Mouse (Mus musculus): ENCODE data around the gene Trappc3. TPM values are rescaled to one million over a fixed set of nuclear protein-coding genes. Genes with fewer than 3 reads are reported as not detected.
A peak's percentile ranks its signal among the peaks of the same experiment; 100 is the strongest.

The Trappc3 gene
- polyA plus RNA-seq, 1 experiment from 2014 or later: 103 TPM

GRCm38 (mm10) chr4:126255113-126256001, 6.8 kb upstream of the Trappc3 start:
- peak overlapping the region; percentile 98 for H3K9ac ChIP-seq (ENCODE audit: low read length)
- H3K27me3 ChIP-seq (ENCODE audit: control insufficient read depth, insufficient read depth, low read length): no peaks in the 10 kb centered on the region
- peak; percentile 6; the same call in 1 of the 2 replicates for ATAC-seq (ENCODE audit: insufficient read depth, low FRiP score)
- peak overlapping the region; percentile 94 for H3K4me2 ChIP-seq (ENCODE audit: low read depth, low read length)
- peaks cover 64% of the 10 kb centered on the region for H3K4me1 ChIP-seq (ENCODE audit: control insufficient read depth, insufficient read depth, low read length)
- under 1% methylated on average over 50 of the region's 50 CpGs for WGBS
- H3K4me3 ChIP-seq (replicated peaks; ENCODE audit: low read length): peak overlapping the region; percentile 100
- H3K27ac ChIP-seq (ENCODE audit: low read length): peak overlapping the region; percentile 90
- H3K36me3 ChIP-seq (ENCODE audit: control insufficient read depth, insufficient read depth, low read length): no peaks in the 10 kb centered on the region
- H3K9me3 ChIP-seq (replicated peaks; ENCODE audit: control insufficient read depth, low read length): no peaks in the 10 kb centered on the region

GRCm38 (mm10) chr4:126256131-126256791, 5.9 kb upstream of the Trappc3 start, which contains the start of gene Map7d1:
Map7d1 (minus strand) TSS chr4:126256343.
- peak; percentile 85 for ATAC-seq (ENCODE audit: insufficient read depth, low FRiP score)

GRCm38 (mm10) chr4:126256967-126257881, 4.9 kb upstream of the Trappc3 start:
- ATAC-seq (ENCODE audit: insufficient read depth, low FRiP score): no peak
- 9% methylated on average over 26 of the region's 26 CpGs for WGBS
- Histone ChIP-seq H3K4me2 (ENCODE audit: low read depth, low read length) (peak overlapping the region; percentile 94), H3K9ac (ENCODE audit: low read length) (peak overlapping the region; percentile 98), H3K36me3 (ENCODE audit: control insufficient read depth, insufficient read depth, low read length) (no peaks in the 10 kb centered on the region), H3K4me1 (ENCODE audit: control insufficient read depth, insufficient read depth, low read length) (peaks cover 62% of the 10 kb centered on the region), H3K27ac (ENCODE audit: low read length) (peak overlapping the region; percentile 90), H3K27me3 (ENCODE audit: control insufficient read depth, insufficient read depth, low read length) (no peaks in the 10 kb centered on the region), H3K9me3 (replicated peaks; ENCODE audit: control insufficient read depth, low read length) (no peaks in the 10 kb centered on the region), H3K4me3 (replicated peaks; ENCODE audit: low read length) (peak overlapping the region; percentile 100)

More at GRCm38 (mm10) chr4:126256131-126256791, 5.9 kb upstream of the Trappc3 start, which contains the start of gene Map7d1:
- peak within 1 kb of the TSS; percentile 94 for H3K4me2 ChIP-seq (ENCODE audit: low read depth, low read length)
- H3K4me1 ChIP-seq (ENCODE audit: control insufficient read depth, insufficient read depth, low read length): peaks cover 65% of the 10 kb centered on the region
- peak within 1 kb of the TSS; percentile 90 for H3K27ac ChIP-seq (ENCODE audit: low read length)
- H3K36me3 ChIP-seq (ENCODE audit: control insufficient read depth, insufficient read depth, low read length): no peaks in the 10 kb centered on the region
- WGBS: under 1% methylated on average over 59 of the region's 59 CpGs
- peak within 1 kb of the TSS; percentile 100 for H3K4me3 ChIP-seq (replicated peaks; ENCODE audit: low read length)
- H3K27me3 ChIP-seq (ENCODE audit: control insufficient read depth, insufficient read depth, low read length): no peaks in the 10 kb centered on the region
- H3K9ac ChIP-seq (ENCODE audit: low read length): peak within 1 kb of the TSS; percentile 98
- no peaks in the 10 kb centered on the region for H3K9me3 ChIP-seq (replicated peaks; ENCODE audit: control insufficient read depth, low read length)

- 30% methylated on average over 3 of the region's 3 CpGs for WGBS
- H3K4me3 ChIP-seq (replicated peaks; ENCODE audit: low read length): no peak overlapping the region
Measured at GRCm38 (mm10) chr4:126259063-126259462, 3.1 kb upstream of the Trappc3 start.

GRCm38 (mm10) chr4:126259523-126260160, 2.5 kb upstream of the Trappc3 start:
- 4% methylated on average over 15 of the region's 15 CpGs for WGBS
- H3K4me2 ChIP-seq (ENCODE audit: low read depth, low read length): peak overlapping the region; percentile 35

More at GRCm38 (mm10) chr4:126259063-126259462, 3.1 kb upstream of the Trappc3 start:
- H3K9me3 ChIP-seq (replicated peaks; ENCODE audit: control insufficient read depth, low read length): no peaks in the 10 kb centered on the region
- peak overlapping the region; percentile 94 for H3K27ac ChIP-seq (ENCODE audit: low read length)
- no peak for ATAC-seq (ENCODE audit: insufficient read depth, low FRiP score)
- H3K9ac ChIP-seq (ENCODE audit: low read length): peak overlapping the region; percentile 22
- H3K36me3 ChIP-seq (ENCODE audit: control insufficient read depth, insufficient read depth, low read length): no peaks in the 10 kb centered on the region
- H3K4me2 ChIP-seq (ENCODE audit: low read depth, low read length): peak overlapping the region; percentile 35
- H3K4me1 ChIP-seq (ENCODE audit: control insufficient read depth, insufficient read depth, low read length): peaks cover 52% of the 10 kb centered on the region
- H3K27me3 ChIP-seq (ENCODE audit: control insufficient read depth, insufficient read depth, low read length): no peaks in the 10 kb centered on the region

GRCm38 (mm10) chr4:126260520-126261201, 1.5 kb upstream of the Trappc3 start:
- peak overlapping the region; percentile 94 for H3K27ac ChIP-seq (ENCODE audit: low read length)

More at GRCm38 (mm10) chr4:126259523-126260160, 2.5 kb upstream of the Trappc3 start:
- no peaks in the 10 kb centered on the region for H3K27me3 ChIP-seq (ENCODE audit: control insufficient read depth, insufficient read depth, low read length)
- peak overlapping the region; percentile 94 for H3K27ac ChIP-seq (ENCODE audit: low read length)
- H3K9me3 ChIP-seq (replicated peaks; ENCODE audit: control insufficient read depth, low read length): no peaks in the 10 kb centered on the region
- H3K36me3 ChIP-seq (ENCODE audit: control insufficient read depth, insufficient read depth, low read length): no peaks in the 10 kb centered on the region
- H3K9ac ChIP-seq (ENCODE audit: low read length): peak overlapping the region; percentile 22
- peaks cover 47% of the 10 kb centered on the region for H3K4me1 ChIP-seq (ENCODE audit: control insufficient read depth, insufficient read depth, low read length)
- peak overlapping the region; percentile 14; the same call in 1 of the 2 replicates for H3K4me3 ChIP-seq (replicated peaks; ENCODE audit: low read length)
- ATAC-seq (ENCODE audit: insufficient read depth, low FRiP score): peak; percentile 20; the same call in 1 of the 2 replicates

GRCm38 (mm10) chr4:126261266-126261665, 859 bp upstream of the Trappc3 start:
- WGBS: 68% methylated on average over 6 of the region's 6 CpGs
- H3K9ac ChIP-seq (ENCODE audit: low read length): peak overlapping the region; percentile 47
- H3K4me2 ChIP-seq (ENCODE audit: low read depth, low read length): peak overlapping the region; percentile 35; the same call in 1 of the 2 replicates
- no peaks in the 10 kb centered on the region for H3K36me3 ChIP-seq (ENCODE audit: control insufficient read depth, insufficient read depth, low read length)
- H3K9me3 ChIP-seq (replicated peaks; ENCODE audit: control insufficient read depth, low read length): no peaks in the 10 kb centered on the region
- peak overlapping the region; percentile 94 for H3K27ac ChIP-seq (ENCODE audit: low read length)
- no peak overlapping the region for H3K4me3 ChIP-seq (replicated peaks; ENCODE audit: low read length)
- peaks cover 47% of the 10 kb centered on the region for H3K4me1 ChIP-seq (ENCODE audit: control insufficient read depth, insufficient read depth, low read length)
- H3K27me3 ChIP-seq (ENCODE audit: control insufficient read depth, insufficient read depth, low read length): no peaks in the 10 kb centered on the region
- ATAC-seq (ENCODE audit: insufficient read depth, low FRiP score): no peak

More at GRCm38 (mm10) chr4:126260520-126261201, 1.5 kb upstream of the Trappc3 start:
- Histone ChIP-seq H3K4me1 (ENCODE audit: control insufficient read depth, insufficient read depth, low read length) (peaks cover 47% of the 10 kb centered on the region), H3K9me3 (replicated peaks; ENCODE audit: control insufficient read depth, low read length) (no peaks in the 10 kb centered on the region), H3K4me3 (replicated peaks; ENCODE audit: low read length) (no peak overlapping the region), H3K4me2 (ENCODE audit: low read depth, low read length) (peak overlapping the region; percentile 35), H3K27me3 (ENCODE audit: control insufficient read depth, insufficient read depth, low read length) (no peaks in the 10 kb centered on the region), H3K36me3 (ENCODE audit: control insufficient read depth, insufficient read depth, low read length) (no peaks in the 10 kb centered on the region), H3K9ac (ENCODE audit: low read length) (peak overlapping the region; percentile 47)
- ATAC-seq (ENCODE audit: insufficient read depth, low FRiP score): peak; percentile 41
- WGBS: 8% methylated on average over 10 of the region's 10 CpGs

Data from stomach, embryonic 16.5 days (tissue).